Mouse (Mus musculus) spleen, adult 12 weeks (tissue): ENCODE data around the gene Exoc2.

Experiments
- DNase-seq: peaks from one replicate; pipeline ENCODE4 v3.0.0; 2022; ENCODE audit warnings: low spot score

The Exoc2 gene

GRCm38 (mm10) chr13:30892315-30892714, 81.6 kb downstream of the Exoc2 start:
- no peak for DNase-seq

- no peak for DNase-seq
Observed at GRCm38 (mm10) chr13:30891223-30891622, 82.7 kb downstream of the Exoc2 start.

DNA sequence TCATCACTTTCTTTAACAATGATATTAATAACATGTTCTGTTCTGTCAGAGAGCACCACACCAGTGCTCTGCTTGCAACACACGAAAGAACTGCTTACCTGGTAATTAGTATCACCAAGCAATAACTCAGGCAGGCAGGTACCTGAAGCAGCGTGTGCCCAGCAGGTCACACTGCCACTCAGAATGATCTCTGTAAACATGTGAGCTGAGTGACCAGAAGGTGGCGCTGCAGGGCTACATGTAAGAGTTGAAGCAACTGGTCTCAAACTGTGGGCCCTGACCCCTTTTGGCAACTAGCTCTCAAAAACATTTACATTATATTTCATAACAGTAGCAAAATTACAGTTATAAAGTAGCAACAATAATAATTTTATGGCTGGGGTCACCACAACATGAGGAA, 85.4 kb downstream of the Exoc2 start:
- peak; percentile 57 for DNase-seq

GRCm38 (mm10) chr13:30880310-30880709, 93.6 kb downstream of the Exoc2 start:
- DNase-seq: no peak

DNA sequence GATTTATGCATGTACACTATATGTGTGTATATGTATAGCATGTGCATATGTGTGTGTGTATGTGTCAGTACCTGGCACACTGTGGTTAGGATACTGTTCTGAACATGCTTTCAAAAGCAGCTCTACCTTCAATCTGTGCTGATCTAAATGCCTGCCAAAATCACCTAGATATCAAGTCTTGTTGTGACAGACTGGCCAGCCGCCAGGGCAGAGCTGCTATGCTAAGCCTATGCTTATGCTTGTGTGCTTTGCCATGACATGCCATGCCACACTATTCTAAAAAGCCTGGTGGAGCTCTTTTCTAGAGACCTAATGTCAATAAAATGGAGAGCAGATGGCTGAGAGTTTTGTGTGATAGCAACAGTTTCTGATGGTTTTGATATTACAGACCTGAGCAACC, 94.0 kb downstream of the Exoc2 start:
- DNase-seq: no peak

GRCm38 (mm10) chr13:30875825-30876224, 98.1 kb downstream of the Exoc2 start:
- no peak for DNase-seq

GRCm38 (mm10) chr13:30873472-30873871, 100.4 kb downstream of the Exoc2 start:
- DNase-seq: no peak

DNA sequence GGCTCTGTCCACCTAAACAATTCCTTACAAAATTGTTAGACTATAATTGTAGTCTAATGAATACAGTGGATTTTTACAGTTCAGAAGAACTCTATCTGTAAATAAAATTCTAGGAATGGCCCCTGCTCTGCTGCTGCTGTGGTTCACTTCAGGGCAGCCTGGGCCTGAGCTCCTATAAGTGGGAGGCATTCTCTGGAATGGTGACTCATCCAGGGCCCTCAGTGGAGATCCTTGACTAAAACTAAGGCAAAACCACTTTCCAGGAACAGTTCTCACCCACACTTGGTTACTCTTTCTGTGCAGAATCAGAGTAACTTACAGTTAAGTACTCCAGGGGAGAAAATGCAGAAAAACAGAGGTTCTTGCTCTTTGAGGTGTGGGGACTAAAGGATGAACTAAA, 108.4 kb downstream of the Exoc2 start:
- DNase-seq: no peak

DNA sequence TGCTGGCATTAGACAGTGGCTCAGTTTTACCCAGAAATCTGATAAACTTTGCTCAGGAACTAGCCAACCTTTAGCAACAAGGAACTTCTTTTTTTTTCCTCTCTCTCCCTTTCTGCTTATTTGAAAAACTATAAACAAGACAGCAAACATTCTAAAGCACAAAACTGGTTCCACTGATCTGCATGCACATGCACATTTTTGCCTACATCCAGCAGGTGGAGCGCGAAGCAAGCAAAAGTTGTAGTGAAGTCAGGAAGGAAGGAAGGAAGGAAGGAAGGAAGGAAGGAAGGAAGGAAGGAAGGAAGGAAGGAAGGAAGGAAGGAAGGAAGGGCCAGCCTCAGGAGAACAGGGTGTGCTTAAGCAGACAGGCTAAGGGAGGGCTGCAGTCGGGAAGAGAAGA, 109.9 kb downstream of the Exoc2 start:
- no peak for DNase-seq

DNA sequence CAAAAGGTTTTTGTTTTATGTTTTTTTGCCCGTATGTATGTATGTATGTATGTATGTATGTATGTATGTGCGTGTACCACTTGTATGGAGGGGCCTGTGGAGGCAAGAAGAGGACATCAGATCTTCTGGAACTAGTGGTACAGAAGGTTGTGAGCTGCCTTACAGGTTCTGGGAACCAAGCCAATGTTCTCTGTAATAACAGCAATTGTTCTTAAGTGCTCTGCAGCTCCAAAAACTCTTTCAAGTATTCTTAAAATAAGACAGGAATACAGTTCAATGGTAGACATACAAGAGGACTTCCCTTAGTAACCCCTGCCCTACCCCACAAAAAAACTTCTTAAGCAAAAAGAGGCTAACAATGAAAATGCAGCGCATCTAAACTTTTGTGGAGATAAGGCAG, 115.5 kb downstream of the Exoc2 start:
- no peak for DNase-seq

DNA sequence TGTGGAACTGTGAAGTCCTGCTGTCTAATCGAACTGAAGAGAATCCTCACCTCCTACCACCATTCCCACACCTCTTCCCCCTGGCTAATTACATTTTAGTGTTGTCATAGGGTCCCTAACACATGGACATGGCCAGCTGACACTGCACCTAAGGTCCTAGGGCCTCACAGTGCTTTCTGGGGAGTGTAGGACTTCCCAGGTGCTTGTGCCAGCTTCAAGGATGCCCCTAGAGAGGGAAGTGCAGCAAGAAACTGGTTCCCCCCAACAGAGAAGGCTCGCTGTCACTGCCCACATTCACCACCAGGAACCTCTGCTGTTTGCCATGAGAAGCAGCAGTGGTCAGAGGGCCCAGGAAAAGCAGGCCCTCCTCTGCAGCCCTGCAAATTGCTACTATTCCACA, 123.2 kb downstream of the Exoc2 start:
- DNase-seq: no peak

DNA sequence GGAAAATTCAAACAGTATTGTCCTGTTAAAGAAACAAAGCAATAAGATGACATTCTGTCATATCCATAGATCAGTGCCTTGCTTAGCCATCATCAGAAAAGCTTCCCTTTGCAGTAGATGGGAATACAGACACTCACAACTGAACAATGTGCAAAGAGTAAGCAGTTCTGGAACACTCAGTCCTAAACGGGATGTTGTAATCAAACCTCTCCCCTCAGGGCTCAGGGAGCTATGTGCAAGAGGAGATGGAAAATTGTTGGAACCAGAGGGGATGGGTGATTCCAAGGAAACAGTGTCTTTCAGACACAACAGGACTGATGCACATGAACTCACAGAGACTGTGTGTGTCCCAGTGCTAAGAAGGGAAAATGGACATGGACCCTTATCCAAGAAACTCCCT, 125.9 kb downstream of the Exoc2 start:
- no peak for DNase-seq

DNA sequence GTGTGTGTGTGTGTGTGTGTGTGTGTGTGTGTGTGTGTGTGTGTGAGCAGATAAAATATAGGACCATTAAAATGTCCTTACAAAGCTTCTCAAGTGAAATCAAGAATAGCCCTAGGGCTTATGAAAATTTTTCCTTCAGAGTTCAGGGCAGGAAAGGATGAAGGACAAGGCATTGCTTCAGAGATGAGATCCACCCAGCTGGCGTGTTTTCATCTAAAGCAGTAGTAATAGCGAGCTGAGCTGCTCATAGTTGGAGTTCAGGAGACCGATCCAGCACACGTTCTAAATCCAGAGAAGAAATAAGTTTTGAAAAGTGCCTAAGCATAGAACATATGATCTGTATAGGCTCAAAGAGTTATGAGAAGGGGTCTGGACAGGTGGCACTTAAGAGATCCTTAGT, 127.4 kb downstream of the Exoc2 start:
- no peak for DNase-seq

DNA sequence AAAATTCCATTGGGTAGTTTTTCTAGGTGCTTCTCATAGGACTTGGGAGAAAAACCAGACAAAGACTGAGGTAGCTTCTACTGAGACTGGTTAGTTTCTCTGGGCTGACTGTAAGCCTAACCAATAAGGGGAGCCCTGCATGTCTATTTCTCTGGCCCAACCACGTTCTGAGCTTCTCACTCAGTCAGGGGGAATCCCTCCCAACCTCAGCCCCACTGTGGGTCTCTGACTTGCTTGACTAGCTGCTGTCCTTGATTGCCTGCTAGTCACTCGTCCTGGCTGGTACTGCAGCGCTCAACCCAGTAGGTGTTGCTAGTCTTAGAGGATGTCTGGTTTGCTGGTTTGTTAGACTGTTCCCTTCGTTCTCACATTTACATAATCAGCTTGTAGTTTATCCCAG, 130.8 kb downstream of the Exoc2 start:
- DNase-seq: no peak

- DNase-seq: no peak
Observed at GRCm38 (mm10) chr13:30841843-30842242, 132.1 kb downstream of the Exoc2 start.

DNA sequence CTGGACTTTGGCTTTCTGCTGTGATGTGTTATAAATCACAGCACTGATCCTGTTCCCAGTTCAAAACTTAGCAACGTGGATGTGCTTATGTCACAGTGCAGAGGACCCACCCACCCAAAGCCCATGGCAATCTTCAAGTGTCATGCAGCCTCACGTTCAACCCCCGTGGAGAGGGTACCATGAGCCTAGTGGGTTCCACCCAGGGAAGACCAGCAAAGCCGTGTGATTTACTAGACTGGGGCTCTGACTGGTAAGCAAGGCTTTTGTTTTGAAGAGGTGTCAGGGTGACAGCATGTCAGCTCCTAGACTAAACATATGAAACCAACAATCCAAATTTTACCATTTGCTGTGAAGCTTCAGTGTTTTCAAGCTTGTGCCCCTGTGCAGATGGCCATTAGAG, 132.6 kb downstream of the Exoc2 start:
- DNase-seq: no peak

DNA sequence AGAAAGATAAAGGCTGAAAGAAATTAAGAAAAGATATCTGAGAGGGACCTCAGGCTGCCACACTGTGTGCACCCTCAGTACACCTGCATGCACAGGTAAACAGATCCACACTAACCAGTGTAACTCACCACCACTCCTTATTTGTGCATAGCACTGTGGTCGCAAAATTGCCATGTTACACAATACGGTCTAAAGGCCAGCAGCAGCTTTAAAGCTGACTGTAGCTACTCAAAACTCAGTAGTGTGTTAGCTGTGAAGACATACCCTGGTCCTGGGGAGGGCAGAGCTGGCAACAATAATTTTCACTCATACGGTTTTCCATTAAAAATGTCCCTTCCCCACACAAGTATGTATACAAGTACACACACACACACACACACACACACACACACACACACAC, 133.2 kb downstream of the Exoc2 start:
- DNase-seq: no peak

DNA sequence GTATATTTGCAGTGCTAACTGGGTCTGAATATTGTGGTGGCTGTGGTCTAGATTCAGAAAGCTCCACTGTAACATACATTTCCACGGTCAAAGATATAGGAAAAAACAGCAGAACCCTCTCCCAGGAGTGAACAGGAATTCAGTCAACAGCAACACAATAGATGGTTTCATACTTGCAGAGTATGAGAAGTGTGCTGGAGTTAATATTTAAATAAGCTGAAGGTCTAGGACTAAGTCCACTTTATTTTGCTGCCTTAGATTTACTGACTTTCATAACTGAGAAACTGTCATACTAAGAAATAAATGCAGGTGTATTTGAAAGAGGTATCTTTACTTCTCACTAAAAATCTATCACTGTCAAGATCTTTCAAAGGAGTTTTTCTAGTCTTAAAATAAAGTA, 137.6 kb downstream of the Exoc2 start:
- no peak for DNase-seq

GRCm38 (mm10) chr13:30834859-30835258, 139.0 kb downstream of the Exoc2 start:
- no peak for DNase-seq

DNA sequence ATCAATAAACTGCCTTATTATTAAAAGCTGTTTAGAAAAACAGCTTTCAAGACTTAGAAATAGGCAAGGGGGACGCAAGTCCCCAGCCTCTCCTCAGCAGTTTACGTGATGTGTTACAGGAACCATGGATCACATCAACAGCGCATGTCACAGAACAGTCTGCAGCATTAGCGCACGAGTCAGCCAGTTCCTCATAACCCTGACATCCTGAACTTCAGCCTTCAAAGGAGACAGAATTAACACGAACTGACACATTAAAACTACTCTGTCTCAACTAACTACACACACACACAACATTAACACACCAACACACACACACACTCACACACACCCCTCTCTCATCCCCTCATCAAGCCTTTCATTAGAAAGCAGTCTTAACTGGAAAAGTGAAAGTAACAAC, 139.5 kb downstream of the Exoc2 start:
- no peak for DNase-seq

DNA sequence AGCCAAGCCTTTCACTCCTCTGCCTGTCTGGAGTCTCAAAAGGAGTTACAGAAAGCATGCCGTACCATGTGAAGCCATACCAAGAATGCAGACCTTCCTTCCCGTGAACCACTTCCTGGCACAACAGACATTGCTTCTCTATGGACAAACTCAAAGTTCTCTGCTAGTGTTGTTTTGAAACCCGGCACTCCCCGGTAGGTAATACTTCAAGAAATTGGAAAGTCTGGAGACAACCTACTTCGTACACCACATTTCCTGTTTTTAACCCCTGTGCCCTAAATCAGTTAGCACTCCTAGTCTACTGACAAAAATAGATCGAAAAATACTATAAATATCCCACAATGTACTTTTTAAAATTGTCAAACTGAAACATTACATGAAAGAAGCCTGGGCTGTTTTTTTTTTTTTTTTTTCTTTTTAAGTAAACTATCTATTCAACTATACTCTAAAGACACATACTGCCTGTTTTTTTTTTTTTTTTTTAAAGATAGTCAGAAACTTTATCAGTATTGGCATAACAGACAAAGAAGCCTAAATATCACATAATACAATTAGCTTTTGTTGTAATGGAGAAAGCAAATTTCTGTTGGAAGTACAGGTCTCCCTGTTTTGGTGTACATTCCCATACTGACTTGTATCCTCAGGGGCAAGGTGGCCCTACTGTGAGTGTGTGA, 140.3 kb downstream of the Exoc2 start:
- DNase-seq: no peak

GRCm38 (mm10) chr13:30831369-30831768, 142.5 kb downstream of the Exoc2 start:
- no peak for DNase-seq

DNA sequence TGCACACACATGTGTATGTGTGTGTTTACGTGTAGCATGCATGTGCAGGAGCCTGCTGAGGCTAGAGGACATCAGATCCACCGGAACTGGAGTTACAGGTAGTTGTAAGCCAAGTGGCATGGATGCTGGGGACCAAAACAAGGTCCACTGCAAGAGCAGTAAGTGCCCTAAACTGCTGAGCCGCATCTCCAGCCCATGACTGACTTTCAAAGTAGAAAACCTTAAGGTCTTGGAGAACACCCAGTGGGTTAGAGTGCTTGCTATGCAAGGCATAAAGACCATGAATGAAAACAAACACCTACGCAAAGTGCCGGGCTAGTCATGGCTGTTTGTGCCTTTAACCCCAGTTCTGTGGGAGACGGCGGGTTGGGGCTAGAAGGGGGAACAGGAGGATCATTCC, 147.4 kb downstream of the Exoc2 start:
- DNase-seq: no peak

- no peak for DNase-seq
Observed at GRCm38 (mm10) chr13:30824903-30825302, 149.0 kb downstream of the Exoc2 start.

DNA sequence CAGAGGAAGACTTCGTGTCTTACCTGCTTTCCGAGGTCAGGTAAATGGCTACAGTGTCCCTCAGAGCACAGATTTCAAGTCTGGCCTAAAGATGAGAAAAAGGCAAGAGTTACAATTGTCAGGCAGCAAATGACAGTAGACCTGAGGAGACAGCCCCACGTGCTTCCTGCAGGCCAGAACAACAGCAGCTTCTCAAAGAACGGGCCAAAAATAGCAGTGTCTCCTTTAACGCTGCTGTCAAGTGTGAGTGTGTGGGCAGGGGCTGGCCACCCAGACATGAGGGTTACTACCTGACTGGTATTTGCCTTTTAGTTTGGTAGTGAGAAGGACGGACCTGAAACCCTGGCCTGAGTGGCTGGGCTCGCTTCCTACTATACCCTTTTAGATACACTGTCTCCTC, 153.3 kb downstream of the Exoc2 start:
- DNase-seq: no peak
